Mouse (Mus musculus) fibroblast of lung, adult 2 months (primary cell): ENCODE measurements around the gene Gm49396.

ENCODE experiments used
- DNase-seq: peaks from one replicate; pipeline ENCODE4 v3.0.0-alpha.2; 2011; ENCODE audit warnings: low read depth

Gm49396 gene

GRCm38 (mm10) chr7:30610043-30610442 is 46.9 kb downstream of the Gm49396 start:
- no peak for DNase-seq

- DNase-seq, result no peak
Measured at GRCm38 (mm10) chr7:30612654-30613402, 49.7 kb downstream of the Gm49396 start, which contains the start of gene Upk1a. TSS of gene Upk1a (minus strand) at chr7:30612847.

GRCm38 (mm10) chr7:30613529-30614112 is 50.5 kb downstream of the Gm49396 start:
- no peak for DNase-seq

GRCm38 (mm10) chr7:30614454-30614853 is 51.3 kb downstream of the Gm49396 start:
- no peak for DNase-seq

GRCm38 (mm10) chr7:30615049-30615760 is 52.1 kb downstream of the Gm49396 start:
- DNase-seq, result no peak
